Mouse (Mus musculus) bone marrow macrophage, adult 2 months (primary cell): ENCODE results near the gene Hist1h1e. TPM values are rescaled to one million over a fixed set of nuclear protein-coding genes. Genes with fewer than 3 reads are reported as not detected.
"Not testable (repeated sequence)": the region's sequence is repeated elsewhere in the genome, so short reads cannot be mapped to it uniquely, and the experiment has no call there.

Experiments
- H3K27ac ChIP-seq: 2 replicates; pipeline ENCODE4 v1.5.1; 2012; ENCODE audit warnings: low read depth, low read length; ENCODE audit not compliant: insufficient read depth
- H3K4me1 ChIP-seq: 2 replicates; pipeline ENCODE4 v1.6.1; 2012; ENCODE audit warnings: low read length; ENCODE audit not compliant: control insufficient read depth, insufficient read depth
- H3K4me3 ChIP-seq: 2 replicates; pipeline ENCODE4 v1.5.1; 2012; ENCODE audit warnings: mild to moderate bottlenecking, low read length, moderate library complexity; ENCODE audit not compliant: insufficient read depth
- CTCF ChIP-seq: IDR thresholded peaks from 2 replicates; pipeline ENCODE4 v1.5.1; 2012; ENCODE audit warnings: low read depth, mild to moderate bottlenecking, low read length, moderate library complexity
- POLR2A ChIP-seq: IDR thresholded peaks from 2 replicates; pipeline ENCODE4 v1.6.1; 2012; ENCODE audit warnings: mild to moderate bottlenecking, low read depth, low read length, borderline replicate concordance
- polyA plus RNA-seq: library from polyadenylated mRNA; stranded (reverse); fragments of >200 nt; gene quantifications from 2 replicates; pipeline ENCODE4 v1.2.4, GENCODE M21; 2012; ENCODE audit not compliant: missing spikeins, insufficient read depth, insufficient read length

Gene Hist1h1e
- polyA plus RNA-seq, 1 experiment: 2.6 TPM

- Histone ChIP-seq H3K4me3 (no peak overlapping the region), H3K27ac (no peak overlapping the region), H3K4me1 (peaks cover 12% of the 10 kb centered on the region)
- no peak for TF ChIP-seq POLR2A
- TF ChIP-seq CTCF: no peak
Observed at GRCm38 (mm10) chr13:23593051-23593770, 29.1 kb downstream of the Hist1h1e start.

GRCm38 (mm10) chr13:23592614-23593013 is 29.7 kb downstream of the Hist1h1e start:
- H3K4me1 ChIP-seq: peaks cover 12% of the 10 kb centered on the region
- TF ChIP-seq POLR2A (no peak), CTCF (no peak)
- no peak overlapping the region for H3K4me3 ChIP-seq
- H3K27ac ChIP-seq: no peak overlapping the region

GRCm38 (mm10) chr13:23591886-23592285 is 30.5 kb downstream of the Hist1h1e start:
- H3K4me1 ChIP-seq: peaks cover 14% of the 10 kb centered on the region
- H3K4me3 ChIP-seq, H3K27ac ChIP-seq: not testable (repeated sequence)

GRCm38 (mm10) chr13:23591206-23591605 is 31.2 kb downstream of the Hist1h1e start:
- Histone ChIP-seq H3K4me1 (peaks cover 15% of the 10 kb centered on the region), H3K27ac (no peak overlapping the region), H3K4me3 (no peak overlapping the region)
- TF ChIP-seq CTCF: no peak
- no peak for TF ChIP-seq POLR2A

GRCm38 (mm10) chr13:23586940-23587225 is 35.5 kb downstream of the Hist1h1e start:
- H3K4me3 ChIP-seq: peak overlapping the region; percentile 59
- TF ChIP-seq CTCF (no peak), POLR2A (no peak)
- peaks cover 25% of the 10 kb centered on the region for H3K4me1 ChIP-seq
- peak overlapping the region; percentile 93 for H3K27ac ChIP-seq

GRCm38 (mm10) chr13:23586099-23586939 is 36.0 kb downstream of the Hist1h1e start:
- H3K4me1 ChIP-seq: peaks cover 25% of the 10 kb centered on the region

GRCm38 (mm10) chr13:23585442-23586098 is 36.8 kb downstream of the Hist1h1e start:
- Histone ChIP-seq H3K4me3 (peak overlapping the region; percentile 61), H3K27ac (peak overlapping the region; percentile 90), H3K4me1 (peaks cover 27% of the 10 kb centered on the region)
- TF ChIP-seq POLR2A: peak; percentile 76; the same call in 1 of the 2 replicates

More at GRCm38 (mm10) chr13:23586099-23586939, 36.0 kb downstream of the Hist1h1e start:
- Histone ChIP-seq H3K4me3 (peak overlapping the region; percentile 59), H3K27ac (peak overlapping the region; percentile 93)
- TF ChIP-seq CTCF (no peak), POLR2A (no peak)

GRCm38 (mm10) chr13:23585029-23585441 is 37.3 kb downstream of the Hist1h1e start:
- no peak for TF ChIP-seq POLR2A
- TF ChIP-seq CTCF: no peak
- Histone ChIP-seq H3K4me1 (peaks cover 27% of the 10 kb centered on the region), H3K4me3 (peak overlapping the region; percentile 58), H3K27ac (peak overlapping the region; percentile 90)

GRCm38 (mm10) chr13:23584331-23584730 is 38.0 kb downstream of the Hist1h1e start:
- Histone ChIP-seq H3K4me1 (peaks cover 27% of the 10 kb centered on the region), H3K27ac (peak overlapping the region; percentile 90), H3K4me3 (peak overlapping the region; percentile 38)
- TF ChIP-seq CTCF (no peak), POLR2A (no peak)
